Mouse (Mus musculus) liver, adult (tissue): ENCODE measurements around the gene Sbsn.

Source experiments
- GATA4 ChIP-seq: IDR thresholded peaks from 2 replicates; pipeline ENCODE4 v1.6.1; 2014; ENCODE audit warnings: mild to moderate bottlenecking, low read length; ENCODE audit not compliant: insufficient replicate concordance

The Sbsn gene

DNA sequence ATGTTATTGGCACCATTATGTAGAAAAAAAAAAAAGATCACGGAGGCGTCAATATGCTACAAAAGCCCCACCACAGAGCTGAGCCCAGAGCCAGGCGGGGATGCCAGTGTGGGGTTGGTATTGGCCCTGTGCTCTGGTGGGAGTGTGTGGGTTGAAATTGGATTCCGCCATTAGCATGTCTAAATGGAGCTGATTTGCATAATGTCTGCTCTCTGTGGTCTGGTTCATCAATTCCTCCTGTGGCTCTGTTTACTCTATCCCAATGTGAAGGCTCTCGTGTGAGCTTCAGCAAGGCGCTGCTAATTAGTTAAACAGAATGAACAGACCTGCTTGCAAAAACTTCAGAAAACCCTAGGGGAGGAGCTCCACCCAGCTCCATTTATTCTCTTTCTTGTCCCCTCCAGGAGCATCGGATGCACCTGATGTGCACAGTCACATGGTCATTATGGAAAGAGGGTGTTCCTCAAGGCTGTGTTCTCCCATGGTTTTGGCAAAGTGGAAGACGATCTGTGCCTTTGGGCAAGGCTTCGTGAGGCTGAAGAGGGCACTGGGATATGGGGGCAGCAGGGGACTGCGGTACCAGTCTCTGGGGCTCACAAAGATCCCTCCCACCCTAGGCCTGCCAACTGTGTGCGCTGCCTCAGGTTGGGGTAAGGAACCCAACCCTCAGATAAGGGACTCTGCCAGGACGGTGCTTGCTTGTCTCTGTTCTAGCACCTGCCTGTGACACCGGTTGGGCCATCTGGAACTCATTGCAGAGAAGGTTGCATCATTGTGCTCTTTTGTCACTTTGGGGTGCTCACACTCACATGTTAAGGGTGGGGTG is 34.7 kb downstream of the Sbsn start:
- no peak for TF ChIP-seq GATA4

DNA sequence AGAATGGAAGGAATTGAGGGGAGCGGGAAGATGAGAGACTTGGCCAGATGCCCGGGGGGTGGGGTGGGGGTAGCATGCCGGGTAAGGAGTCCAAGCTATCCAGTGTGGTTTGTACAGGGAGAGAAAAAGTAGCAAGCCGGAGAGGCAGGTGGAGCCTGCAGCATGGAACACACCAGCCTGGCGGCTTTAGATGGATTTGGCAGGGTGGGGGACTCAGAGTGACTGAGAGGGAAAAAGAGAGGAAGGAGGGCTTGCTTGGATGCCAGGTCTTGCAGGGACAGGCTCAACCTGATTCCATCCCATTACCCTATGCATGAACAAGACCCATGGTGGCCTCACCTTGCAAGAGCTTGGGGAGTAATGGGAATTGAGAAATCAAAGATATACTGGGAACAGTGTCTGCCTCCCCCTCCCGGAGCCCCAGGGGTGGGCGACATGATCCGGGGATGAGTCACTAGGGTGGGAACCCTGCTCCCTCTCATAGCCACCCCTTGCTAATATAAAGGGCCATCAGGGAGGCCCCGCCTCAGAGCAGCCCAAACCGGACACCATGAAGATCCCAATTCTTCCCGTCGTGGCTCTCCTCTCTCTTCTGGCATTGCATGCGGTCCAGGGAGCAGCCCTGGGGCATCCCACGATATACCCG is 36.2 kb downstream of the Sbsn start, which contains the start of gene Krtdap:
TSS of gene Krtdap (plus strand) at position 520 of the 646 bp plus-strand sequence.
- no peak for TF ChIP-seq GATA4

DNA sequence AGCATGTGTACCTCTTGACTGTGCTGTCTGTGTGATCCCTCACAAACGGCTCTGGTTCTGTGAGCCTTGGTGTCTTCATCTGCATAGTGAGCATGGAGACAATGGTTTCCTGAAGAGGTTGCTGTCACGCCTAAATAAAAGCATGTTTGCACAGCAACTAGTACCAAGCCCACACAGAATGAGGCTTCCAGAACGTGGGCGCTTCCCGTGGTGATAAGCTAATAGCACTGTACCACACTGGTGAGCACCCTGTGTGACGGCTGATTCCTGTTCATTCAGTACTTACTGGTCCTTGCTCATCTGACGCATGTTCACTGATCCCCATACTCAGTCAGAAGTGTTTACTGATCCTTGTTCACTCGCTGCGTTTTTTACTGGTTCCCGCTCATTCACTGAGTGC is 38.9 kb downstream of the Sbsn start:
- TF ChIP-seq GATA4, result no peak

DNA sequence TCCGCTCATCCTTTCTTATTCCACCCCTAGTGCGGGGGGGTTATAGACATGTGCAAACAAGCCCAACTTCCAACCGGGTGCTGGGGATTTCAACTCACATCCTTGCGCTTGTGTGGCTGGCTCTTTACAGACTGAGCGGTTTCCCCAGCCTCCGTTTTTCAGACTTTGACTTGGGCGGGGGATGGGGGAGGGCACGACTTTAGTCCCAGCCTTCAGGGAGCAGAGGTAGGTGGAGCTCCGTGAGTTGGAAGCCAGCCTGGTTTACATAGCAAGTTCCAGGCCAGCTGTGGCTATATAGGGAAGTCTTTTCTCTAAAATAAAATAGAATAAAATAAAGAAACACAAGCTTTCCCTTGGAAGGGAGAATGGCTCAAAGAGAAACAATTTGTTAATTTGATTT is 40.6 kb downstream of the Sbsn start:
- no peak for TF ChIP-seq GATA4

DNA sequence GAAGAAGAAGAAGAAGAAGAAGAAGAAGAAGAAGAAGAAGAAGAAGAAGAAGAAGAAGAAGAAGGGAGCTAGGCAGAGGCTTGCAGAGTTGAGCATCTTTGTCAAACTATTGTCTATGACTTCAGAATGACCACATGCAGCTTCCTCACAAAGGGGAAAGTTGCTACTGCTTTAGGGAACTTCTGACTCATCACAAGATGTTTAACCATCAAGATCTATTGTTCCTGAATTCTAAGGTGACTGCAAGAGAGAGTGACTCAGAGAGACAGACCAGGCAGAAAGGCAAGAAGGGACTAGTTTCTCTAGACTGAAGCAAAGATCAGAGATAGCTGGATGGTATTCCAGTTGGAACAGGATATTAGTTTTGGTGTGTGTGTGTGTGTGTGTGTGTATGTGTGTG is 43.6 kb downstream of the Sbsn start:
- TF ChIP-seq GATA4, result no peak

DNA sequence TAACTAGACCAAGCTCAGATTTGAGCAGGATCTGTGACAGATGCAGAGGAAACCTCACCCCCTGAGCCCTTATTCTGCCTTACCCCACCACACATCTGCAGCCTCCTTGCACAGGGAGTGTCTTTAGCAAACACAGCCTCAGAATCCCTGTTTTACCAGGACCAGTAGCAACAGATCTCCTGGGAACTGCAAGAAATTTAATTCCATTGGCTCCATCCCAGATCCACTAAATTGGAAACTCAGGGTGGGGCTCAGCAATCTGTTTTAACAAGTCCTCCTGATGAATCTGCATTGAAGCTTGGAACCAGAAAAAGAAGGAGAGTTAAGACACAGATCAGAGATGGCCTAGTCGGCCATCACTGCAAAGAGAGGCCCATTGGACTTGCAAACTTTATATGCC is 45.5 kb downstream of the Sbsn start:
- TF ChIP-seq GATA4, result no peak

DNA sequence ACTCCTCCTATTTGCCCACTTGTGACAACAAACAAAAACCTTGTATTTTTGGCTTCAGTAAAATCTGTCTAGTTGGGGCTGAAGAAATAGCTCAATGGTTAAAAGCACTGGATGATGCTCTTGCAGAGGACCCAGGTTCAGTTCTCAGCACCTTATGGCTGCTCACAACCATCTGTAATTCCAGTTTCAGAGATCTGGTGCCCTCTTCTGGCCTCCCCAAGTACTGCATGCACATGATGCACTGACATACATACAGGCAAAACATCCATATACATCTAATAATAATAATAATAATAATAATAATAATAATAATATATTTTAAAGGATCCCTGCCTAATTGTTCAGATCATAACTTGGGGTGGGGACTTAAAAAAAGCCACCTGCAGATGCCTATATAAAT is 49.4 kb downstream of the Sbsn start:
- no peak for TF ChIP-seq GATA4

DNA sequence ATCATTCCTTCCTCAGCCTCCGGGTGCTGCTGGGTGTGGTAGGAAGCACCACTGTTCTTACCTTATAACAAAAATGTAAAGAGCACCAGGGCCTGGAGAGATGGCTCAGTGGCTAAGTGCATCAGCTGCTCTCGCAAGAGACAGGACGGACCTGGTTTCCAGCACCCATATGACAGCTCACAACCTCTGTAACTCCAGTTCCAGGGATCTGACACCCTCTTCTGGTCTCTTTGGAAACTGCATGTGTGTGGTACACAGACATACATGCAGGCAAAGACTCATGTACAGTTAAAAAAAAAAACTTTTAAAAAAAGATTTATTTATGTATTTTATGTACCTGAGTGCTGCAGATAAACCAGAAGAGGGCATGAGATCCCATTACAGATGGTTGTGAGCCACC is 52.0 kb downstream of the Sbsn start:
- no peak for TF ChIP-seq GATA4

DNA sequence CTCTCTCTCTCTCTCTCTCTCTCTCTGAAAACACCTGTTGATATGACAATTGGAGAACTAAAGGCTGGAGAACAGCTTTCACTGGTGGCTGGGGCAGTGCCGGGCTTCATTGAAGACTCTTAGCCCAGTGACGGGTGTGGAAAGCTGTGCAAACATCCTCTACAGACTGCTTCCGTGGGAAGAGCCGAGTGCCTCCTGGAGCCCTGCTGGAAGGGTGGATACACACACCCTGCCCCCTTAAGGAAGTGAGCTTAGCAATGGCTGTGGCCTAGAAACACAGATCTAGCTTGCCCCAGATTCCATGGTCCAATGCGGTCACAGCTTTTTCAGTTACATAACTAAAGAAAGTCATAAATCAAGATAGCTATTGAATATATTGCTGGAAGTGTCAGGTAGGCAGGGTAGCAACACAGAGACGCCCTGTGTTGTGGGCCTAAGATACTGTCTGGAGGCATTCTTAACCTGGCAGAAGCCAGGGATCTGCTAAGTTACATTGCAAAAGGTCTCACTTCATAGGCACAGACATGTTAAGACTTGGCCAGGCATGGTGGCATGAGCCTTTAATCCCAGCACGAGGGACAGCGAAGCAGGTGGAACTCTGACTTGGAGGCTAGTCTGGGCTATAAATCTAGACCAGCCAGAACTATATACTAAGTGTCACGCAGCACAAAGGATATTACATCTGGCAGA is 52.9 kb downstream of the Sbsn start:
- no peak for TF ChIP-seq GATA4
